Mouse (Mus musculus) embryonic facial prominence, embryonic 15.5 days (tissue): ENCODE results near the gene Rasip1. TPM values are rescaled to one million over a fixed set of nuclear protein-coding genes. Genes with fewer than 3 reads are reported as not detected.

Experiments
- ATAC-seq: fragments of 200-750 bp; cut with Nextera tagmentation; 2 replicates; pipeline ENCODE4 v1.8.0; 2017; ENCODE audit warnings: low read depth, moderate TSS enrichment; ENCODE audit not compliant: insufficient number of reproducible peaks, low FRiP score, low TSS enrichment
- H3K27ac ChIP-seq: fragments of 300-500 bp; sonication (generic); replicated peaks from 2 replicates; pipeline ENCODE4 v1.5.1; 2015; ENCODE audit warnings: mild to moderate bottlenecking, inconsistent platforms
- H3K27me3 ChIP-seq: fragments of 300-500 bp; sonication (generic); 2 replicates; pipeline ENCODE4 v1.6.1; 2015; ENCODE audit warnings: inconsistent platforms
- H3K36me3 ChIP-seq: fragments of 300-500 bp; sonication (generic); 2 replicates; pipeline ENCODE4 v1.6.1; 2015; ENCODE audit warnings: mild to moderate bottlenecking, inconsistent platforms
- H3K4me1 ChIP-seq: fragments of 300-500 bp; sonication (generic); 2 replicates; pipeline ENCODE4 v1.6.1; 2015; ENCODE audit warnings: inconsistent platforms
- H3K4me2 ChIP-seq: fragments of 300-500 bp; sonication (generic); replicated peaks from 2 replicates; pipeline ENCODE4 v1.6.1; 2015; ENCODE audit warnings: mild to moderate bottlenecking, inconsistent platforms
- H3K4me3 ChIP-seq: fragments of 300-500 bp; sonication (generic); replicated peaks from 2 replicates; pipeline ENCODE4 v1.5.1; 2015; ENCODE audit warnings: mild to moderate bottlenecking, inconsistent platforms
- H3K9ac ChIP-seq: fragments of 300-500 bp; sonication (generic); 2 replicates; pipeline ENCODE4 v1.6.1; 2015; ENCODE audit warnings: inconsistent platforms
- H3K9me3 ChIP-seq: fragments of 300-500 bp; sonication (generic); replicated peaks from 2 replicates; pipeline ENCODE4 v1.6.1; 2016; ENCODE audit warnings: inconsistent platforms
- WGBS: fragments of 180-500 bp; shearing (Covaris S2); methylation state at CpG from one replicate; pipeline ENCODE4 v1.1.7; 2015; 5-methylcytosine and 5-hydroxymethylcytosine counted together
- polyA plus RNA-seq: library from polyadenylated mRNA; unstranded; fragments of >200 nt; fragmentation: Nextera tagmentation; extraction: Ambion mirVana; gene quantifications from 2 replicates; pipeline ENCODE4 v1.2.1, GENCODE M21; 2015

Rasip1 gene
- polyA plus RNA-seq, 1 experiment from 2014 or later: 15.3 TPM

DNA sequence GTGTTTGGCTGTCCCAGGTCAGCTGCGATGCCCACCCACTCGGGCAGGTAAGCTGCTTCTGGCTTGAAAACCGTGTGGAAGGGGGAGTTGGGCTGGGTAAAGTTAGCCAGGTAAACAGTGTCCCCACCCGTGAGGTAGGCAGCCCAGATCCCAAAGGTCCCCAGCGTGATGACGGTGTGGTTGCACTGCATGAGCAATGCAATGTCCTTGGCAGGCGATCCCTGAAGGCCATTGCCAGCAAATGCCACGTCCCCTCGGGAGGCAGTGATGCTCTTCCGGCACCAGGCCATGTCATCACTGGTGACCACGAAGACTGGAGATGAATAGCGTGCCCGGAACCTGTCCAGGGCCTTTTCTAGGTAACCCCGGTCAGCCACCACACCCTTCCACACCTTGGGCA is 51.2 kb downstream of the Rasip1 start:
- no peak for ATAC-seq
- Histone ChIP-seq H3K9ac (no peak overlapping the region), H3K27ac (no peak overlapping the region), H3K4me1 (peaks cover 13% of the 10 kb centered on the region), H3K9me3 (no peaks in the 10 kb centered on the region), H3K4me3 (no peak overlapping the region), H3K4me2 (no peak overlapping the region), H3K27me3 (no peaks in the 10 kb centered on the region), H3K36me3 (no peaks in the 10 kb centered on the region)
- WGBS: 90% methylated on average over 14 of the region's 14 CpGs

- ATAC-seq: no peak
- H3K9me3 ChIP-seq: no peaks in the 10 kb centered on the region
- peaks cover 28% of the 10 kb centered on the region for H3K4me1 ChIP-seq
- 0 out of 2 replicates have a peak overlapping the region, but pooled peaks have one; percentile 11 for H3K27ac ChIP-seq
- no peak overlapping the region for H3K4me2 ChIP-seq
- no peaks in the 10 kb centered on the region for H3K36me3 ChIP-seq
- no peak overlapping the region for H3K4me3 ChIP-seq
- no peaks in the 10 kb centered on the region for H3K27me3 ChIP-seq
- WGBS: 72% methylated on average over 14 of the region's 14 CpGs
- no peak overlapping the region for H3K9ac ChIP-seq
These were observed 52.8 kb downstream of the Rasip1 start for GRCm38 (mm10) chr7:45679966-45680621.

DNA sequence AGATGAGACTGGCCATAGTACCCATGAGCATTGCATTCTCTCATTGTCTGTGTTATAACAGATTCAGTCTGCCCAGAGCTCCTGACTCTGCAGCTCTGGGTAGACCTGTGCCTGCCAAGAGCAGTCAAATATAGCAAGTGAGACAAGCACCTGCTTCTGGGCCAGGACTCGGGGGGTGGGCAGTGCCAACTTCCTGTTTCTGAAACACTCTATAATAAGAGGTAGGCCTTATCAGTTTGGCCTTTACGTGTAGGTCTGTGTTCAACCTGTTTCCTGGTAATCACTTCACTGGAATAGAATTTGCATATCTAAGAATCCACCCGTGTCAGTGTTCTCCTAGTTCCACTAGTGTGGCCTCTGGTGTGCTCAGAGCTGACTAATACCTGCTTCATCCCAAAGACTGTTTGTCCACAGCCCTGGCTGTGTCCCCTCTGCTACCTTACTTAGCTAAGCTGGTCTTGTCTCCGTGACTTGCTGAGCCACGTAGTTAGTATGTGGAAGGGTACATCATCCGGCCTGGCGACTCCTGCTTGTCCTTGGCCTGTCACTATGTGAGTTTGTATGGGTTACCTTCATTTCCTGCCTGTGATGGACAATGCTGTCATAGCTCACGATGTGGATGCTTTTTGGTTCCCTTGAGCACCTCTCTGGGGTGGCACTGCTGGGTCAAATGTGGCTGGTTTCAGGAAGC is 53.9 kb downstream of the Rasip1 start:
- H3K36me3 ChIP-seq: no peaks in the 10 kb centered on the region
- no peak overlapping the region for H3K27ac ChIP-seq
- no peak overlapping the region for H3K9ac ChIP-seq
- H3K4me2 ChIP-seq: no peak overlapping the region
- ATAC-seq: no peak
- WGBS: 81% methylated on average over 8 of the region's 8 CpGs
- no peak overlapping the region for H3K4me3 ChIP-seq
- no peaks in the 10 kb centered on the region for H3K9me3 ChIP-seq
- peaks cover 39% of the 10 kb centered on the region for H3K4me1 ChIP-seq
- no peaks in the 10 kb centered on the region for H3K27me3 ChIP-seq

GRCm38 (mm10) chr7:45682144-45683126 is 55.1 kb downstream of the Rasip1 start:
- H3K9me3 ChIP-seq: no peaks in the 10 kb centered on the region
- no peaks in the 10 kb centered on the region for H3K27me3 ChIP-seq
- ATAC-seq: peak; percentile 55
- H3K4me1 ChIP-seq: peaks cover 48% of the 10 kb centered on the region
- no peaks in the 10 kb centered on the region for H3K36me3 ChIP-seq
- no peak overlapping the region for H3K9ac ChIP-seq
- H3K27ac ChIP-seq: peak overlapping the region; percentile 55; the same call in 1 of the 2 replicates
- peak overlapping the region; percentile 37 for H3K4me2 ChIP-seq
- 30% methylated on average over 14 of the region's 14 CpGs for WGBS
- no peak overlapping the region; the same call in 1 of the 2 replicates for H3K4me3 ChIP-seq

DNA sequence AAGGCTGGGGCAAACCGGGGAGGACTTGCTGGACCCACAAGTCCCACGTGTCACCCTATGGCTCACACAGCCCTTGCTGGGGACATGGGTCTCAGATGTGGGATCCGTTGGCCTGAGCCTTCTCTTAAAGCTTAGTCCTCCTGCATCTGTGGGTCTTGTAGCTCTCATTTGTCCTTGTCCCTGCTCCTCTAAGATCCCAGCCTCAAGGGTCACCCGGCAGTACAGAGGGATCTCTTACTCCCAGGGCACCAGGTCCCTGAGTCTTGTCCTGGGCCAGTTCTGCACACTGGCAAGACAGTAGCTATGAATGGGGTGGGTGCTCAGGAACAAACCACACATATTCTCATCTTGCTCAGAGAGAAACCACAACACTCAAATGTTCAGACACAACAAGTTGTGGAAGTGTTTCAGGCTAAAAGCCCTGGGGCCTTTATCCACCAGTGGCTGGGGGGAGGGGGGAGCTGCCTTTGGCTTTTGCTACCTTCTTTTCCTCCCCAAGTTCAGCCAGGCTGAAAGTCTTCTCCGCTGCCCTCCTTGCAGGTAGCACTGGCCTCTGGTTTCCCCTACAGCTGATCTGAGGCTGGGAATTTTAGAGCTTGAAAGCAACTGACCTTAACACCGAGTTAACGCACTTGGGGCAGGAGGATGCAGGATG is 56.2 kb downstream of the Rasip1 start, which contains the start of gene Ntn5:
Gene Ntn5 (plus strand): TSS at position 627 of the 655 bp plus-strand sequence.
- peak within 1 kb of the TSS; percentile 79 for H3K27ac ChIP-seq
- peak within 1 kb of the TSS; percentile 22; the same call in 1 of the 2 replicates for H3K4me3 ChIP-seq
- H3K36me3 ChIP-seq: no peaks in the 10 kb centered on the region
- no peaks in the 10 kb centered on the region for H3K27me3 ChIP-seq
- 68% methylated on average over 7 of the region's 7 CpGs for WGBS
- H3K4me1 ChIP-seq: peaks cover 48% of the 10 kb centered on the region
- 0 out of 2 replicates have a peak within 1 kb of the TSS, but pooled peaks have one; percentile 1 for H3K9ac ChIP-seq
- ATAC-seq: no peak
- peak within 1 kb of the TSS; percentile 39; the same call in 1 of the 2 replicates for H3K4me2 ChIP-seq
- H3K9me3 ChIP-seq: no peaks in the 10 kb centered on the region

GRCm38 (mm10) chr7:45685811-45686210 is 58.5 kb downstream of the Rasip1 start:
- no peaks in the 10 kb centered on the region for H3K9me3 ChIP-seq
- peak overlapping the region; percentile 79 for H3K27ac ChIP-seq
- WGBS: 27% methylated on average over 10 of the region's 10 CpGs
- peak overlapping the region; percentile 39 for H3K4me2 ChIP-seq
- ATAC-seq: no peak
- peaks cover 48% of the 10 kb centered on the region for H3K4me1 ChIP-seq
- no peaks in the 10 kb centered on the region for H3K27me3 ChIP-seq
- H3K4me3 ChIP-seq: peak overlapping the region; percentile 22
- no peaks in the 10 kb centered on the region for H3K36me3 ChIP-seq
- H3K9ac ChIP-seq: no peak overlapping the region

DNA sequence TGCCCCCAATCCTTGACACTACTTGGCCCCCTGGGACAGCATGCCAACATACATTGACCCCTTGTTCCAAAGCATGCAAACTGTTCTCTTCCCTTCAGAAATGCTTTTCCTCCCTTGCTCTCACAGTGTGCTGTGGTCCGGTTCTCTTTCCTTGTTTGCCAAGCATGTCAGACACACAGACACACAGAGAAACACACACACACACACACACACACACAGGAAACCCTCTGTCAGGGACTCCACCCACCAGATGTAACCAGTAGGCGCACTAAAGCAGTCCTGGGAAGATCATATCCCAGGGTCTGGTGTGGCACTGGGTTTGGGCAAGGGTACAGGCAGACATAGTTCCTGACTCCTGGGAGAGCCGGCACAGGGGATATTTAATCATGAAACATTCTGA is 59.6 kb downstream of the Rasip1 start:
- WGBS: 60% methylated on average over 3 of the region's 3 CpGs
- peaks cover 48% of the 10 kb centered on the region for H3K4me1 ChIP-seq
- H3K9ac ChIP-seq: no peak overlapping the region
- ATAC-seq: no peak
- H3K4me2 ChIP-seq: no peak overlapping the region
- no peaks in the 10 kb centered on the region for H3K9me3 ChIP-seq
- H3K4me3 ChIP-seq: no peak overlapping the region
- no peaks in the 10 kb centered on the region for H3K36me3 ChIP-seq
- no peak overlapping the region for H3K27ac ChIP-seq
- no peaks in the 10 kb centered on the region for H3K27me3 ChIP-seq

Other genes with a start within 250 kb of the Rasip1 start
- gene Snrnp70, start 231.7 kb upstream of the Rasip1 start, polyA plus RNA-seq: 212 and 214 TPM in 2 replicates
- 0.22 and 0.36 TPM in 2 replicates for gene Kcna7, start 221.8 kb upstream of the Rasip1 start, polyA plus RNA-seq
- gene Ntf5, start 213.8 kb upstream of the Rasip1 start, polyA plus RNA-seq: 3.7 and 4.9 TPM in 2 replicates
- gene Lhb, start 206.7 kb upstream of the Rasip1 start, polyA plus RNA-seq: 2.0 and 4.8 TPM in 2 replicates
- gene Gys1, start 192.6 kb upstream of the Rasip1 start, polyA plus RNA-seq: 40.6 and 42.0 TPM in 2 replicates
- gene Ruvbl2, start 189.4 kb upstream of the Rasip1 start, polyA plus RNA-seq: 146 and 159 TPM in 2 replicates
- gene Ftl1, start 167.6 kb upstream of the Rasip1 start, polyA plus RNA-seq: 4,629 and 4,755 TPM in 2 replicates
- gene Bax, start 160.6 kb upstream of the Rasip1 start, polyA plus RNA-seq: 156 and 158 TPM in 2 replicates
- gene Tulp2, start 145.6 kb upstream of the Rasip1 start, polyA plus RNA-seq: 1.1 and 1.8 TPM in 2 replicates
- not detected in 2 replicates for gene Gm45808, start 140.7 kb upstream of the Rasip1 start, polyA plus RNA-seq
- gene Dhdh, start 138.7 kb upstream of the Rasip1 start, polyA plus RNA-seq: 4.4 and 5.1 TPM in 2 replicates
- 258 and 262 TPM in 2 replicates for gene Nucb1, start 117.1 kb upstream of the Rasip1 start, polyA plus RNA-seq
- 27.5 and 29.6 TPM in 2 replicates for gene Ppp1r15a, start 101.2 kb upstream of the Rasip1 start, polyA plus RNA-seq
- gene Plekha4, start 101.2 kb upstream of the Rasip1 start, polyA plus RNA-seq: 7.5 and 7.6 TPM in 2 replicates
- gene Hsd17b14, start 72.6 kb upstream of the Rasip1 start, polyA plus RNA-seq: 2.1 and 3.3 TPM in 2 replicates
- 63.0 and 65.1 TPM in 2 replicates for gene Bcat2, start 57.3 kb upstream of the Rasip1 start, polyA plus RNA-seq
- gene Fgf21, start 12.0 kb upstream of the Rasip1 start, polyA plus RNA-seq: 0.95 and 1.2 TPM in 2 replicates
- gene Fut1, start 10.2 kb upstream of the Rasip1 start, polyA plus RNA-seq: 4.8 and 5.3 TPM in 2 replicates
- 0.38 and 0.41 TPM in 2 replicates for gene Izumo1, start 5.7 kb upstream of the Rasip1 start, polyA plus RNA-seq
- 20.0 and 21.4 TPM in 2 replicates for gene Mamstr, start 12.5 kb downstream of the Rasip1 start, polyA plus RNA-seq
- gene Fut2, start 38.9 kb downstream of the Rasip1 start, polyA plus RNA-seq: 6.3 and 6.5 TPM in 2 replicates
- 10.8 and 11.7 TPM in 2 replicates for gene Ntn5, start 56.5 kb downstream of the Rasip1 start, polyA plus RNA-seq
- gene Sec1, start 66.9 kb downstream of the Rasip1 start, polyA plus RNA-seq: 9.6 and 11.1 TPM in 2 replicates
- 17.2 and 17.7 TPM in 2 replicates for gene Car11, start 72.4 kb downstream of the Rasip1 start, polyA plus RNA-seq
- 6.8 and 7.0 TPM in 2 replicates for gene Dbp, start 77.6 kb downstream of the Rasip1 start, polyA plus RNA-seq
- gene Rpl18, start 88.0 kb downstream of the Rasip1 start, polyA plus RNA-seq: 1,062 and 1,100 TPM in 2 replicates
- 38.4 and 43.4 TPM in 2 replicates for gene Sphk2, start 90.5 kb downstream of the Rasip1 start, polyA plus RNA-seq
- gene Fam83e, start 93.7 kb downstream of the Rasip1 start, polyA plus RNA-seq: 2.1 and 3.2 TPM in 2 replicates
- 0.24 and 0.25 TPM in 2 replicates for gene Spaca4, start 98.3 kb downstream of the Rasip1 start, polyA plus RNA-seq
- 1.9 TPM in 2 replicates for gene Lmtk3, start 156.2 kb downstream of the Rasip1 start, polyA plus RNA-seq
- gene Sult2b1, start 157.2 kb downstream of the Rasip1 start, polyA plus RNA-seq: 49.6 and 55.7 TPM in 2 replicates
- 124 and 129 TPM in 2 replicates for gene Cyth2, start 187.1 kb downstream of the Rasip1 start, polyA plus RNA-seq
- gene Kcnj14, start 197.3 kb downstream of the Rasip1 start, polyA plus RNA-seq: 1.4 and 1.7 TPM in 2 replicates
- gene Grwd1, start 203.5 kb downstream of the Rasip1 start, polyA plus RNA-seq: 57.3 and 58.0 TPM in 2 replicates
- gene Kdelr1, start 245.3 kb downstream of the Rasip1 start, polyA plus RNA-seq: 83.7 and 98.4 TPM in 2 replicates